Mouse (Mus musculus): ENCODE measurements around the gene Agpat1.

- TF ChIP-seq CTCF (IDR thresholded peaks at IDR 0.05; ENCODE audit: control insufficient read depth, insufficient read depth, insufficient replicate concordance, low read depth, low read length) (no peak), POLR2A (IDR thresholded peaks at IDR 0.05; ENCODE audit: control insufficient read depth, low read depth, low read length) (no peak)
These were observed 26.8 kb downstream of the Agpat1 start for GRCm38 (mm10) chr17:34630761-34631301.
